In genomic region chr17:43644375-43644774, GRCm38 (mm10) we compare ENCODE assay signal across 14 mouse cellular contexts. TPM values are rescaled to one million over a fixed set of nuclear protein-coding genes. Genes with fewer than 3 reads are reported as not detected.
DNase-seq lines count a peak whose midpoint lies in the region; ATAC-seq and TF ChIP-seq lines count a peak whose summit lies in the region.
"Had no signal": no experiment of that assay in that cellular context is flagged by ENCODE, and none has a peak within 500 bp of the region (broad histone marks: within the 10 kb centered on the region; RNA-seq: fewer than 3 reads in every experiment).

No protein-coding gene starts in this region.

- no peak overlapping the region for H3K9ac ChIP-seq in liver, embryonic 15.5 days
- no peak overlapping the region for H3K9ac ChIP-seq in liver, embryonic 12.5 days
- H3K9ac ChIP-seq in heart, embryonic 14.5 days (ENCODE audit: low read length): no peak overlapping the region

- intact Hi-C loops in gastrocnemius, adult 2 months (cut with DNase I): no loop called here

- H3K4me3 ChIP-seq in liver, embryonic 15.5 days (replicated peaks): no peak overlapping the region
- H3K4me3 ChIP-seq in liver, embryonic 12.5 days: no peak overlapping the region
- H3K4me3 ChIP-seq in heart, embryonic 14.5 days (ENCODE audit: control insufficient read depth in 1 of 2, insufficient read depth in 1 of 2, low read depth in 1 of 2, low read length in 2 of 2): no peak overlapping the region
- H3K4me3 ChIP-seq in gastrocnemius, adult 2 months: no peak overlapping the region
- H3K4me3 ChIP-seq: erythroblast, embryonic 14.5 days had no signal

- H3K27ac ChIP-seq in liver, embryonic 15.5 days (replicated peaks): 0 out of 2 replicates have a peak overlapping the region, but pooled peaks have one; percentile 4
- no peak overlapping the region for H3K27ac ChIP-seq in liver, embryonic 12.5 days
- peak overlapping the region; percentile 26 to 57; a peak in 1 of 4 replicates for H3K27ac ChIP-seq in heart, embryonic 14.5 days (replicated peaks in 1 of 2; ENCODE audit: control insufficient read depth in 1 of 2, insufficient read depth in 1 of 2, low read depth in 2 of 2, low read length in 2 of 2)
- no peak overlapping the region for H3K27ac ChIP-seq in gastrocnemius, adult 2 months
- H3K27ac ChIP-seq: hindbrain, postnatal 0 days had no signal

- H3K36me3 ChIP-seq in liver, embryonic 15.5 days (replicated peaks): no peaks in the 10 kb centered on the region
- H3K36me3 ChIP-seq in liver, embryonic 12.5 days: no peaks in the 10 kb centered on the region
- H3K36me3 ChIP-seq in heart, embryonic 14.5 days (ENCODE audit: control insufficient read depth, insufficient read depth, low read length): peaks cover 19% of the 10 kb centered on the region

- 22% methylated on average over 7 of the region's 7 CpGs for WGBS in liver, embryonic 15.5 days (ENCODE audit: insufficient replicate concordance)
- WGBS in liver, embryonic 12.5 days (ENCODE audit: insufficient replicate concordance): 29% methylated on average over 7 of the region's 7 CpGs
- WGBS in heart, embryonic 14.5 days: 8% methylated on average over 7 of the region's 7 CpGs

- no peaks in the 10 kb centered on the region for H3K27me3 ChIP-seq in liver, embryonic 15.5 days
- no peaks in the 10 kb centered on the region for H3K27me3 ChIP-seq in liver, embryonic 12.5 days (replicated peaks)
- H3K27me3 ChIP-seq in heart, embryonic 14.5 days (ENCODE audit: control insufficient read depth, insufficient read depth, low read length): no peaks in the 10 kb centered on the region

- no peaks in the 10 kb centered on the region for H3K9me3 ChIP-seq in liver, embryonic 15.5 days (replicated peaks)
- no peaks in the 10 kb centered on the region for H3K9me3 ChIP-seq in liver, embryonic 12.5 days (replicated peaks)
- peaks cover 2% of the 10 kb centered on the region; the same call in 1 of the 2 replicates for H3K9me3 ChIP-seq in heart, embryonic 14.5 days (ENCODE audit: control insufficient read depth, low read length)

- 0 out of 2 replicates have a peak, but pooled peaks cover 6% of the 10 kb centered on the region for H3K4me1 ChIP-seq in liver, embryonic 15.5 days (replicated peaks)
- H3K4me1 ChIP-seq in liver, embryonic 12.5 days: peaks cover 10% of the 10 kb centered on the region; the same call in 1 of the 2 replicates
- H3K4me1 ChIP-seq in heart, embryonic 14.5 days (ENCODE audit: control insufficient read depth in 2 of 2, insufficient read depth in 2 of 2, low read length in 2 of 2): peaks cover 12 to 22% of the 10 kb centered on the region in 2 experiments

- peak; percentile 70 for DNase-seq in adipocyte (ENCODE audit: low spot score)
- DNase-seq in lung, postnatal 25 days (ENCODE audit: low spot score): peak; percentile 36
- DNase-seq in layer of hippocampus, adult 9-10 months (ENCODE audit: low spot score): no peak
- DNase-seq in embryo, embryonic 9.5 days (ENCODE audit: extremely low spot score): no peak
- DNase-seq in gastrocnemius, adult 2 months: no peak
- DNase-seq: cerebellum, postnatal 25 days; gastrocnemius, postnatal 10 days; kidney, postnatal 25 days had no signal

- H3K4me2 ChIP-seq in liver, embryonic 15.5 days: no peak overlapping the region
- no peak overlapping the region for H3K4me2 ChIP-seq in liver, embryonic 12.5 days
- H3K4me2 ChIP-seq in heart, embryonic 14.5 days (ENCODE audit: low read length): 0 out of 2 replicates have a peak overlapping the region, but pooled peaks have one; percentile 1

- ATAC-seq in liver, embryonic 15.5 days (ENCODE audit: insufficient read depth): peak; percentile 54
- ATAC-seq in liver, embryonic 12.5 days: no peak
- ATAC-seq in heart, embryonic 14.5 days (ENCODE audit: insufficient number of reproducible peaks, insufficient read depth, low FRiP score, low read depth): peak; percentile 64; the same call in 1 of the 2 replicates
- ATAC-seq: hindbrain, postnatal 0 days had no signal

- TF ChIP-seq CTCF in gastrocnemius, adult 2 months (IDR thresholded peaks at IDR 0.05): no peak

RNA-seq across cellular contexts. Expression of gene Tdrd6, which starts 14.3 kb away (rescaled TPM):
- not detected in 2 replicates for polyA plus RNA-seq in liver, embryonic 15.5 days (2015; fragmentation: Nextera tagmentation; extraction: Ambion mirVana)
- not detected in 2 replicates for polyA plus RNA-seq in liver, embryonic 12.5 days (2016; fragmentation: Nextera tagmentation; extraction: Ambion mirVana)
- polyA plus RNA-seq in heart, embryonic 14.5 days (2014; fragmentation: Nextera tagmentation; extraction: Ambion mirVana): 0.04 TPM in 1 of 2 replicates, not detected in the other
- total RNA-seq in gastrocnemius, adult 2 months (2021): under 1 TPM; 0.03 TPM
- polyA plus RNA-seq: erythroblast, embryonic 14.5 days; spleen, adult 2 months had no signal

RNA-seq across cellular contexts. Expression of gene Slc25a27, which starts 22.6 kb away (rescaled TPM):
- 1.4 and 1.6 TPM in 2 replicates for polyA plus RNA-seq in liver, embryonic 15.5 days (2015; fragmentation: Nextera tagmentation; extraction: Ambion mirVana)
- polyA plus RNA-seq in liver, embryonic 12.5 days (2016; fragmentation: Nextera tagmentation; extraction: Ambion mirVana): 2.8 and 3.7 TPM in 2 replicates
- polyA plus RNA-seq in heart, embryonic 14.5 days (2014; fragmentation: Nextera tagmentation; extraction: Ambion mirVana): 14.2 and 15.7 TPM in 2 replicates
- total RNA-seq in gastrocnemius, adult 2 months (2021): 1 to 10 TPM; 5.8 to 7.2 TPM
- polyA plus RNA-seq: erythroblast, embryonic 14.5 days had no signal

RNA-seq across cellular contexts. Expression of gene Cyp39a1, which starts 22.9 kb away (rescaled TPM):
- 9.6 and 10.2 TPM in 2 replicates for polyA plus RNA-seq in liver, embryonic 15.5 days (2015; fragmentation: Nextera tagmentation; extraction: Ambion mirVana)
- 2.6 and 2.8 TPM in 2 replicates for polyA plus RNA-seq in liver, embryonic 12.5 days (2016; fragmentation: Nextera tagmentation; extraction: Ambion mirVana)
- polyA plus RNA-seq in heart, embryonic 14.5 days (2014; fragmentation: Nextera tagmentation; extraction: Ambion mirVana): 48.7 and 51.5 TPM in 2 replicates
- total RNA-seq in gastrocnemius, adult 2 months (2021): 1 to 10 TPM; 3.2 to 3.3 TPM
- polyA plus RNA-seq: erythroblast, embryonic 14.5 days had no signal

Comparison
In these comparisons a context has a peak if more than half of its experiments do, and no peak if none do; other contexts are left out.
1. H3K27ac ChIP-seq: peak in liver, embryonic 15.5 days (single experiment) and heart, embryonic 14.5 days (2 of 2); none in liver, embryonic 12.5 days (single experiment) and gastrocnemius, adult 2 months (single experiment).
2. DNase-seq: peak in adipocyte (single experiment) and lung, postnatal 25 days (single experiment); none in layer of hippocampus, adult 9-10 months (single experiment), embryo, embryonic 9.5 days (single experiment) and gastrocnemius, adult 2 months (single experiment).